Mouse (Mus musculus) hindbrain, embryonic 13.5 days (tissue): ENCODE data around the gene Gfap. TPM values are rescaled to one million over a fixed set of nuclear protein-coding genes. Genes with fewer than 3 reads are reported as not detected.
A peak's percentile ranks its signal among the peaks of the same experiment; 100 is the strongest.

Experiments used
- ATAC-seq: fragments of 200-750 bp; cut with Nextera tagmentation; 2 replicates; pipeline ENCODE4 v1.8.0; 2017; ENCODE audit warnings: moderate TSS enrichment; ENCODE audit not compliant: low FRiP score
- H3K27ac ChIP-seq: fragments of 300-500 bp; sonication (generic); 2 replicates; pipeline ENCODE4 v1.5.1; 2015; ENCODE audit warnings: inconsistent platforms, mild to moderate bottlenecking, moderate library complexity
- H3K27me3 ChIP-seq: fragments of 300-500 bp; sonication (generic); 2 replicates; pipeline ENCODE4 v1.6.1; 2015; ENCODE audit warnings: mild to moderate bottlenecking, inconsistent platforms
- H3K36me3 ChIP-seq: fragments of 300-500 bp; sonication (generic); 2 replicates; pipeline ENCODE4 v1.6.1; 2015; ENCODE audit warnings: mild to moderate bottlenecking, inconsistent platforms
- H3K4me1 ChIP-seq: fragments of 300-500 bp; sonication (generic); replicated peaks from 2 replicates; pipeline ENCODE4 v1.6.1; 2015; ENCODE audit warnings: inconsistent platforms
- H3K4me2 ChIP-seq: fragments of 300-500 bp; sonication (generic); 2 replicates; pipeline ENCODE4 v1.6.1; 2015; ENCODE audit warnings: inconsistent platforms, mild to moderate bottlenecking, moderate library complexity
- H3K4me3 ChIP-seq: fragments of 300-500 bp; sonication (generic); 2 replicates; pipeline ENCODE4 v1.5.1; 2015; ENCODE audit warnings: mild to moderate bottlenecking, inconsistent platforms
- H3K9ac ChIP-seq: fragments of 300-500 bp; sonication (generic); 2 replicates; pipeline ENCODE4 v1.6.1; 2015; ENCODE audit warnings: mild to moderate bottlenecking, inconsistent platforms
- H3K9me3 ChIP-seq: fragments of 300-500 bp; sonication (generic); 2 replicates; pipeline ENCODE4 v1.6.1; 2016; ENCODE audit warnings: inconsistent platforms
- WGBS: fragments of 180-500 bp; shearing (Covaris S2); methylation state at CpG from one replicate; pipeline ENCODE4 v1.1.7; 2015; 5-methylcytosine and 5-hydroxymethylcytosine counted together
- polyA plus RNA-seq: library from polyadenylated mRNA; unstranded; fragments of >200 nt; fragmentation: Nextera tagmentation; extraction: Ambion mirVana; gene quantifications from 2 replicates; pipeline ENCODE4 v1.2.1, GENCODE M21; 2015

The Gfap gene
- polyA plus RNA-seq, 1 experiment from 2014 or later = 0.18 TPM

DNA sequence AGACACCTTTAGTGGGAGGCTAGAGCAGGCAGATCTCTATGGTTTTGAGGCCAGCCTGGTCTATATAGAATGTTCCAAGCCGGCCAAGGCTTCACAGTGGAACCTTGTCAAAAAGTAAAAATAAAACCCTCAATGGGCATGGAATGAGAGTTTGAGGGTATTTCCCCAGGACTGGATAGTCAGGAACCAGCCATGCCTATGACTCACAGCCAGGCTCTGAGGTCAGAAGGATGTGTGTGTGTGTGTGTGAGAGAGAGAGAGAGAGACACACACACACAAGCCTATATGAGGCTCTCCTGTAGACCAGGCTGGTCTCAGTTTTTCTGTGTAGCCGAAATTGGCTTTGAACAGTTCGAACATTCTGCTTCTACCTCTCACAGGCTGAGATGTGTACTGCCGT, 6.0 kb downstream of the Gfap start:
- peaks cover 91% of the 10 kb centered on the region for H3K27me3 ChIP-seq
- no peak overlapping the region for H3K4me3 ChIP-seq
- H3K4me2 ChIP-seq = no peak overlapping the region
- H3K9ac ChIP-seq = no peak overlapping the region
- WGBS = 90% methylated on average over 4 of the region's 4 CpGs
- peaks cover 20% of the 10 kb centered on the region for H3K4me1 ChIP-seq
- ATAC-seq = no peak
- no peaks in the 10 kb centered on the region for H3K36me3 ChIP-seq
- no peak overlapping the region for H3K27ac ChIP-seq
- no peaks in the 10 kb centered on the region for H3K9me3 ChIP-seq

DNA sequence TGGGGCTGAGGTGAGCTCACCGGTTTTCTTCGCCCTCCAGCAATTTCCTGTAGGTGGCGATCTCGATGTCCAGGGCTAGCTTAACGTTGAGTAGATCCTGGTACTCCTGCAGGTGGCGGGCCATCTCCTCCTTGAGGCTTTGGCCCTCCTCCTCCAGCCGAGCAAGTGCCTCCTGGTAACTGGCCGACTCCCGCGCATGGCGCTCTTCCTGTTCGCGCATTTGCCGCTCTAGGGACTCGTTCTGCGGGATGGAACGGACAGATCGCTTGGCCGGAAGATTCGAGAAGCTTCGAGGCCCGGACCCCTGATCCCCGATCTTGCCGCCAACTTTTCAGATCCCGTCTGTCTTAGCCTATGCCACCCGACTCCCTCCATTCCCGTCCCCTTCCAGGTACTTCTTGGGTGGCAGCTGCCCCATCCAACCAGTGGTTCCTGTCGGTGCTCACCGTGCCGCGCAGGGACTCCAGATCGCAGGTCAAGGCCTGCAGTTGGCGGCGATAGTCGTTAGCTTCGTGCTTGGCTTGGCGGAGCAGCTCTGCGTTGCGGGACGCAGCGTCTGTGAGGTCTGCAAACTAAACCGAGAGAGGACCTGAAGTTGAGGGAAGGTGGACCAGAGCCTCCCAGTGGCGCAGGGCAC, 7.6 kb downstream of the Gfap start:
- peaks cover 87% of the 10 kb centered on the region for H3K27me3 ChIP-seq
- H3K9ac ChIP-seq = peak overlapping the region; percentile 43
- 4% methylated on average over 42 of the region's 43 CpGs for WGBS
- H3K27ac ChIP-seq = no peak overlapping the region
- H3K4me3 ChIP-seq = peak overlapping the region; percentile 25
- no peaks in the 10 kb centered on the region for H3K36me3 ChIP-seq
- no peak for ATAC-seq
- no peaks in the 10 kb centered on the region for H3K9me3 ChIP-seq
- peak overlapping the region; percentile 40 for H3K4me2 ChIP-seq
- peaks cover 18% of the 10 kb centered on the region for H3K4me1 ChIP-seq

DNA sequence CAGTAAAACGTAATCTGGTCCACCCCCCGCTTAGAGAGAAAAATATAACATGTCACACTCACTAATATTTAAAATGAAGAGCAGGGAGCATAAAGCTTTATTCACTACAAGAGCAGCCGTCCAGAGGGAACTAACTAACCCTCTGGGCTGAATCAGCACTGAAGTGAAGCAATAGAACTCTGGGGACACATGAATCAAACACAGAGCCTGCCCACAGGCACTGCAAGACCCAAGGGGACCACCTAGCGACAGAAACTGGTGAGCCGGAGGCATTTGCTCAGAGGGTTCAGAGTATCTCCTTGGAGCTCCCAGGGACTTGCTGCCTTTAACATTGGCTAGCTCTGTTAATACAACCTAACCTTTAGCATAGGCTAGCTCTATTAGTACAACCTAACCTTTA, 10.6 kb downstream of the Gfap start:
- Histone ChIP-seq H3K27ac (no peak overlapping the region), H3K4me1 (peaks cover 14% of the 10 kb centered on the region), H3K4me2 (no peak overlapping the region), H3K36me3 (no peaks in the 10 kb centered on the region), H3K9ac (no peak overlapping the region), H3K4me3 (no peak overlapping the region), H3K9me3 (no peaks in the 10 kb centered on the region), H3K27me3 (peaks cover 75% of the 10 kb centered on the region)
- WGBS = 62% methylated on average over 5 of the region's 5 CpGs
- no peak for ATAC-seq

DNA sequence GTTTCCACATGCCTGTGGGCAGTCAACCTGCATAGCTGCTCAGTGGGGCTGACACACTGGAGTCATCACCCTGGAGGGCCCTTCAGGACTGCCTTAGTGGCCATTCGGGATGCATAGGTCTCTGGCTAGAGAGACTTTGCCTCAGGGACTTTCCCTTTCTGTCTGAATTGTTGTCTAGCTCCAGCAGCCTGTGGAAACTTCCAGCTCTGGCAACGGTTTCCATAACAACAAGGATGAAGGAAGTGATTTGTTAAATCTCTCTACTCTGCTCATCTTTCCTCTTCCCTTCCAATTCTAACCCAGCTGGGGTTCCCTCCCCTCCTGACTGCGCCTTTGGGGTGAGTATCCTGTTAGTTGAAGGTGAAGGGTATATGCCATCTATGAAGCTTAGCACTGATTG, 12.6 kb downstream of the Gfap start:
- no peak overlapping the region for H3K27ac ChIP-seq
- H3K4me2 ChIP-seq = no peak overlapping the region
- peaks cover 8% of the 10 kb centered on the region for H3K4me1 ChIP-seq
- no peak overlapping the region for H3K9ac ChIP-seq
- no peak overlapping the region for H3K4me3 ChIP-seq
- WGBS = 74% methylated on average over 3 of the region's 3 CpGs
- no peaks in the 10 kb centered on the region for H3K36me3 ChIP-seq
- ATAC-seq = no peak
- no peaks in the 10 kb centered on the region for H3K9me3 ChIP-seq
- H3K27me3 ChIP-seq = peaks cover 65% of the 10 kb centered on the region

DNA sequence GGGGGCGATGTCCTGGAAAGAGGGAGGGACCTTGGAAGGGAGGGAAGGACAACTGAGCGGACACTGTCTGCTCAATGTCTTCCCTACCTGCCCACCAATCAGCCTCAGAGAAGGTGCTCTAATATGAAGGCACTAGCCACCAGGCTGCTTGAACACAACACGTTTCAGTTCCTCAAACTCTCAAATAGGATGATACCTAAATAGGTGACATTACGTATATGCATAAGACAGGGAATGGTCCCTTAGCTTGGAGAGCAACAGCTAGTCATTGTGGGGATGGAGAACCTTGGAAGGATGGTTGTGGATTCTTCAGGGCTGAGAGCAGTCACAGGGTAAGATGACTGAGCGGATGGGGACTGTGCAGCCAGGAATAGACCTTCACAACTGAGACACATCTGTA, 13.3 kb downstream of the Gfap start:
- H3K27me3 ChIP-seq = peaks cover 65% of the 10 kb centered on the region
- H3K4me2 ChIP-seq = no peak overlapping the region
- WGBS = 87% methylated on average over 5 of the region's 5 CpGs
- peaks cover 5% of the 10 kb centered on the region; the same call in 1 of the 2 replicates for H3K4me1 ChIP-seq
- no peak overlapping the region for H3K27ac ChIP-seq
- no peaks in the 10 kb centered on the region for H3K9me3 ChIP-seq
- ATAC-seq = no peak
- no peaks in the 10 kb centered on the region for H3K36me3 ChIP-seq
- no peak overlapping the region for H3K9ac ChIP-seq
- H3K4me3 ChIP-seq = no peak overlapping the region

DNA sequence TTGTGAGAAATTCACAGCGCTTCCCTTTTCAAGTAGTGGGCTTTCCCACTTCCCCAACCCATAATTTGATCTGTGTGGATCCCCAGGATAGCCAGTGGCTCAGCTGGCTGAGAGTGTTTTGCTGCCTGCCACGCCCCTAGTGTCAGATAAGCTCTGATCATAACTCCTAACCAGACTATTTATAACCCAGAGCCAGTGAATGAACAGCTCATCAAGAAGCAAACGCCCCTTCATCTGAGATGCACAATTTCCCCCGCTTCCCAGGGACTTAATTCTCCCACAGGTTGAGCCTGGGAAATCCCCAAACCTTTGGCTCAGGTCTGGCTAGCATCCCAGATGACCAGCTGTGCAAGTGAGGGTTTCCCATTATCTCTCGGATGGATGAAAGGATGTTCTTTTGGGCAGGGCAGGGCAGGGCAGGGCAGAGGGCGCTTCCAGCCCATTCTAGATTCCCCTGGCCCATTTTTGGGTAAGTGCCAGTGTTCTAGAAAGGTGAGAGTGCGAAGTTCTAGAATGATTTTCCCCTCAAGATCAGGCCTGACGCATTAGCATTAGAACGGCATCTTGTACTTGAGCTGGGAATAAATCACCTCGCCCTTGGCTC, 16.0 kb downstream of the Gfap start, which contains the start of gene Fam187a:
Gene Fam187a (plus strand): TSS at position 554 of the 604 bp plus-strand sequence.
- Histone ChIP-seq H3K4me1 (peaks cover 17% of the 10 kb centered on the region), H3K27me3 (peaks cover 47% of the 10 kb centered on the region), H3K27ac (no peak within 1 kb of the TSS), H3K9me3 (no peaks in the 10 kb centered on the region), H3K4me2 (no peak within 1 kb of the TSS), H3K4me3 (no peak within 1 kb of the TSS), H3K9ac (no peak within 1 kb of the TSS), H3K36me3 (no peaks in the 10 kb centered on the region)
- no peak for ATAC-seq
- WGBS = 61% methylated on average over 10 of the region's 10 CpGs

DNA sequence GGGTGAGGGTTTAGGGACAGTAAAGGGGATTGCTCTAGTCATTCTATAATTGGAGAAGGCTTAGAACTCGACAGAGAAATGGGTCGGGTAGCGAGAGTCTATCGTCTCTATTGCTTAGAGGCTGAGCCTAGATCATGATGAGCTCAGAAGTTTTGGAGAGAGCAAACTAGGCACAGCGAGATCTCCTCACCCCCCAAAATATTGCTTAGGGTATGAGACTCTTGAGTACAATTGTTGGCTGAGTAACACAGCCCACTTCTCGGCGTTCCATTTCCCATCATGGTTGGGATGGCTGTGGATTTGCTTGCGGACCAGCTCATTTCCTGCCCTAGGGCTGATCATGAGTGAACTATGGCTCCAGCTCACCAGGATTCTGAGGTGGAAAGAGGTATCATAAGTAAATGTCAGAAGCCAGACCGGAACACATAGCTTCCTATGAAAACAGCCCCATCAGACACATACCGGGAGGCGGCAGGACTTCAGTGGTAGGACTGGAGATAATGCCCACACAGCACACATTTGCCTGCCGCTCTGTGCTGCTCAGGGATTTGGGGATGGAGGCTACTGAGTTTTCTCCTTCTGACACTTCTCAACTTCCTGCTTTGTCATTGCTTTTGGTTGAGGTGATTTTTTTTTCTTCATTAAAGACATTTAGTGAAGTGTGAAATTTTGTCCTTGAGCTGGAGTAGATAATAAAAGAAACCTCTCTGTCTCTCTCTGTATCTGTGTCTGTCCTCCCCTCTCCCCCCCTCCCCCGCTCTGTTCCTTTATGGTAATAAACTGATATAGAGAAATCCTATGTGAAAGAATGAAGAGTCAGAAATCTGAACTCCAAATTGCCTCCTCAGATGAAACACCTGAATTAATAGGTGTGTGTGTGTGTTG, 19.2 kb downstream of the Gfap start:
- H3K4me2 ChIP-seq = peak overlapping the region; percentile 80
- no peaks in the 10 kb centered on the region for H3K9me3 ChIP-seq
- peak overlapping the region; percentile 89; the same call in 1 of the 2 replicates for H3K9ac ChIP-seq
- peak; percentile 41 for ATAC-seq
- peaks cover 24% of the 10 kb centered on the region for H3K27me3 ChIP-seq
- H3K36me3 ChIP-seq = peaks cover 13% of the 10 kb centered on the region
- 17% methylated on average over 13 of the region's 13 CpGs for WGBS
- peak overlapping the region; percentile 77 for H3K4me3 ChIP-seq
- peak overlapping the region; percentile 90 for H3K27ac ChIP-seq
- peaks cover 24% of the 10 kb centered on the region for H3K4me1 ChIP-seq

DNA sequence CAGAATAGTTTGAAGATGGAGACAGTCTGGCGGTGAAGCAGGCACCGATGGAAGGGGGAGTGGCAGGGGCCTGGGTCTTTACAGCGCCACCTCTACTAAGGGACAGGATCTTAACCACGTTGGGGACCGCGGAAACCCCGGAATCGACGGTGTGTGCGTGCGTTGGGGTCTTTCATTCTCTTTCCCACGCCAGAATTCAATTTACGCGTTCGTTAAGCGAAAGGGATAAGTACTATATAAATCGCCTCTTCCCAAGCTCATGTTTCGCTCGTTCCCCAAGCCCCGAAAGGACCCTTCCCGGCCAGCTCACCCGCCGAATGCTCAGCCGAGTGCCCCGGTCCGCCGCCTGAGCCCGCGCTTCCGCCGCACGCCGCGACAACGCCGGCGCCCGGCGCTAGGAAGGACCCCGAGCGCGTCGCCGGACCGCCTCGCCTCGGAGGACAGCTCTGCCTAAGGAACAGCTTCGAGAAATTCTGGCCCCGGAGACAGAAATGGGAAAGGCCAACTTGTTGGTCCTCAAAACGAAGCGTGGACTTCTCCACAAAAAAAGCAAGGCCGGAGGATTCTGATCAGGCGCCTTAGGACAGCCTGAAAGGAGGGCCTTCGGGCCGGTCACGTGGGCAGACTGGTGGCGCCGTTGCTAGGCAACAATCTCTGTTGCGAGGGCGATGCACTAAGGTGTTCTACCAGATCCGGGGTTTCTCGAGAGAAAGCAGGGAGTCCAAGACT, 20.0 kb downstream of the Gfap start, which contains the start of the genes Eftud2 and Ccdc103:
Gene Eftud2 (minus strand): TSS at position 401 of the 729 bp plus-strand sequence.
Gene Ccdc103 (plus strand): TSS at position 620 of the 729 bp plus-strand sequence.
- Histone ChIP-seq H3K4me2 (peak within 1 kb of the TSS; percentile 80), H3K9ac (peak within 1 kb of the TSS; percentile 89), H3K4me3 (peak within 1 kb of the TSS; percentile 77), H3K4me1 (peaks cover 24% of the 10 kb centered on the region), H3K27ac (peak within 1 kb of the TSS; percentile 90), H3K27me3 (peaks cover 20% of the 10 kb centered on the region), H3K36me3 (peaks cover 19% of the 10 kb centered on the region), H3K9me3 (no peaks in the 10 kb centered on the region)
- ATAC-seq = peak; percentile 92
- under 1% methylated on average over 62 of the region's 62 CpGs for WGBS

DNA sequence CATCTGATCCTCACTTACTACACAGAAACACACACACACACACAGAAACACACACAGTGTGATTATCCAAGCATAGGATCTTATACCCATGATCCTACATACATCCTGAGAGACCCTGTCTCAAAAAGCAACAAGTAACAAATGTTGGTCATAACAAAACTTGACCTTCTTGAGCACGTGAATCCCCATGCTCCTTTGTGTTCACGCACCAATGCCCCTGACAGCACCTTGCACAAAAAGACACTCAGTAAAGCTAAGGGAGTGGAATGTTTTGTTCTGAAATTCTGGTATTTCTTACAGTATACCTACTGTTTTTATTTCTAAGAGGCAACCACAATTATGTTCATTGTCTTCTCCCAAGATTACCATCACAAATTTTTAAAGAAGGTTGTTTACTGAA, 21.2 kb downstream of the Gfap start:
- Histone ChIP-seq H3K9me3 (no peaks in the 10 kb centered on the region), H3K27me3 (peaks cover 18% of the 10 kb centered on the region), H3K9ac (no peak overlapping the region; the same call in 1 of the 2 replicates), H3K4me1 (peaks cover 24% of the 10 kb centered on the region), H3K4me3 (peak overlapping the region; percentile 77; the same call in 1 of the 2 replicates), H3K27ac (no peak overlapping the region), H3K4me2 (peak overlapping the region; percentile 80), H3K36me3 (peaks cover 31% of the 10 kb centered on the region)
- no peak for ATAC-seq
- 49% methylated on average over 2 of the region's 2 CpGs for WGBS

DNA sequence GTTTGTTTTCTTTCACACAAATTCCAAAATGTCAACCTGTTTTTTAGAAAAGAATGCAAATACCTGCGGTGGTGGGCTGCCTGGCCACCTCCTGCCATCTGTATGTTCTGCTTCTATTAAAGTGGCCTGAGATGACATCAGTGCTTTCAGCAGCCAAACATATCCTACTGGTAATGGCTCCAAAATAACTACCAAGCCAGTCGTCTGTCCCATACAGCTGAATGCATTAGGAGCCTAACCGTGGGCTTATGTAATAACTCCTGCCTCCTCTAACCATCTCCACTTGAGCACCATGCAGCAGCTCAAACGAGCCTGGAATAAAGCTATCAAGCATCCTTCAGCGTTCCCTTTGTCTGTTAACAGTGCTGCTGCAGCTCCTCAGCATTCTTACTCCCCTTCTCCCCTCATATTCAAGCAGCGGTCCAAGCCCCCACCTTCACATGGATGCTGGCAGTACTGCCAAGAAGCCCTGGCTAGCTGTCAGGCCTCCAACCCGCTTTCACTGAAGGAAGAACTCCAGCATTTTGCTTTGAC, 25.8 kb downstream of the Gfap start:
- no peaks in the 10 kb centered on the region for H3K9me3 ChIP-seq
- H3K4me2 ChIP-seq = no peak overlapping the region
- H3K4me3 ChIP-seq = no peak overlapping the region
- H3K27ac ChIP-seq = no peak overlapping the region
- WGBS = 93% methylated on average over 7 of the region's 7 CpGs
- H3K9ac ChIP-seq = no peak overlapping the region
- H3K36me3 ChIP-seq = peaks cover 66% of the 10 kb centered on the region
- no peak for ATAC-seq
- peaks cover 14% of the 10 kb centered on the region for H3K4me1 ChIP-seq
- no peaks in the 10 kb centered on the region for H3K27me3 ChIP-seq

DNA sequence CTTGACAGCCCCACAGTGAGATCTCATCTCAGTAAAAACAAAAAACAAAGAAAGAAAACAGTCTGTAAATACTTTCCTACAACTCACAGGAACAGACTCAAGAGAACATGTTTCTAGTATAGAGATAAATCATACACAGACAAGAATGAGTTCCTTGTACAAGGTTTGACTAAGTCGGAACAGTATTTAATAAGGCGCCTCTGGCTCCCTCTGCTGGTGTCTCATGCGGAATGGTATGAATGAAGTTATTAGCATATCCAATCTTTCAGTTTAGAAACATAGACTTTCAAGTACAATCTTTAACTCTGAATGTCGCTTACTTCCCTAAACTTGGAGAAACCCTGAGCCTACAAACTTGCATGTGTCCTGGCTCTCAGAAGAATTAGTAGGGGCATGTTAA, 36.4 kb downstream of the Gfap start:
- Histone ChIP-seq H3K4me2 (no peak overlapping the region), H3K27ac (no peak overlapping the region), H3K4me1 (no peaks in the 10 kb centered on the region), H3K27me3 (no peaks in the 10 kb centered on the region), H3K36me3 (peaks cover 86% of the 10 kb centered on the region), H3K9ac (no peak overlapping the region), H3K9me3 (no peaks in the 10 kb centered on the region), H3K4me3 (no peak overlapping the region)
- ATAC-seq = no peak
- 39% methylated on average over 4 of the region's 4 CpGs for WGBS
